Mouse (Mus musculus): ENCODE measurements around the gene Rack1. TPM values are rescaled to one million over a fixed set of nuclear protein-coding genes. Genes with fewer than 3 reads are reported as not detected.

The Rack1 gene
- polyA plus RNA-seq, 1 experiment from 2014 or later, result 351 TPM

DNA sequence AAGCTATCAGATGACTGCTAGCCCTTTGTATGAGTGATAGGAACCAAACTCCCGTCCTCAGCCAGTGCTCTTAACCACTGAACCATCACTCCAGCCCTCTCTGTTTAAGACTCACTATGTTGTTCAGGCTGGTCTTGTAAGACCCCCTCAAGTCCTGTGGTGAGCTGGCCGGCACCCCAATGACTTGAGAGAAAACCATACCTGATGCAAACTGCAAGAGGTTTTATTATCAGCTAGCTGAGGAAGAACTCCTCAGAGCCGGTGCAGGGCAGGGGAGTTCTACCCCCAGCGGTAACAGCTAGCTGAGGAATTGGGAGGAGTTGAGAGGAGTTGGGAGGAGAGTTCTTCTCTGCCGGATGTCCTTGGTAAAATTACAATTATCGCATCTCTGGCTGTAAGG is 27.8 kb downstream of the Rack1 start:
- Histone ChIP-seq H3K36me3 (ENCODE audit: control insufficient read depth, insufficient read depth, low read length) (no peaks in the 10 kb centered on the region), H3K9ac (ENCODE audit: low read depth, low read length) (no peak overlapping the region), H3K27ac (ENCODE audit: low read length) (no peak overlapping the region), H3K4me2 (ENCODE audit: low read length) (no peak overlapping the region), H3K4me1 (ENCODE audit: control insufficient read depth, insufficient read depth, low read length) (peaks cover 9% of the 10 kb centered on the region), H3K9me3 (replicated peaks; ENCODE audit: control insufficient read depth, low read length, poor library complexity, severe bottlenecking) (no peaks in the 10 kb centered on the region), H3K4me3 (ENCODE audit: low read depth, low read length) (no peak overlapping the region), H3K27me3 (ENCODE audit: control insufficient read depth, insufficient read depth, low read depth, low read length) (peaks cover 3% of the 10 kb centered on the region; the same call in 1 of the 2 replicates)
- ATAC-seq, result no peak
- 64% methylated on average over 6 of the region's 6 CpGs for WGBS

DNA sequence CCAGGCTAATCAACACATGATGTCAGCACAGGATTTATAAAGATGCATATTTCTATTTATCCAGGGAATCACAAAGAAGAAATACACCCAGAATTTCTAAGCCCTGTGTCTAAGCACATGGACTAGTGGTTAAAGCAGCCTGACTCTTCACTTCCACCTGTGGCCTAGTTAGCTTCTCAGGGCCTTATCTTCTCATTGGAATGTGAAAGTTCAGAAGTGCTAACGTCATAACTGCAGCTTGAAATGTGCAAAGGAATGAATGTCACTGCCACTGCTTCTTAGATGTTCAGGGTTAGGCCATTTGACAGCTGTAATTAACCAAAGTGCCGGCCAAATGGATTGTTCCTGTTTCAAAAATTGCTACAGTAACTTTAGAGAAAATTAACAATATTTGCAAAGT is 30.1 kb downstream of the Rack1 start:
- Histone ChIP-seq H3K4me1 (ENCODE audit: control insufficient read depth, insufficient read depth, low read length) (peaks cover 7% of the 10 kb centered on the region), H3K27me3 (ENCODE audit: control insufficient read depth, insufficient read depth, low read depth, low read length) (no peaks in the 10 kb centered on the region), H3K4me2 (ENCODE audit: low read length) (no peak overlapping the region), H3K36me3 (ENCODE audit: control insufficient read depth, insufficient read depth, low read length) (no peaks in the 10 kb centered on the region), H3K27ac (ENCODE audit: low read length) (no peak overlapping the region), H3K9ac (ENCODE audit: low read depth, low read length) (no peak overlapping the region), H3K4me3 (ENCODE audit: low read depth, low read length) (no peak overlapping the region), H3K9me3 (replicated peaks; ENCODE audit: control insufficient read depth, low read length, poor library complexity, severe bottlenecking) (no peaks in the 10 kb centered on the region)
- ATAC-seq, result no peak
- 78% methylated on average over 2 of the region's 2 CpGs for WGBS

DNA sequence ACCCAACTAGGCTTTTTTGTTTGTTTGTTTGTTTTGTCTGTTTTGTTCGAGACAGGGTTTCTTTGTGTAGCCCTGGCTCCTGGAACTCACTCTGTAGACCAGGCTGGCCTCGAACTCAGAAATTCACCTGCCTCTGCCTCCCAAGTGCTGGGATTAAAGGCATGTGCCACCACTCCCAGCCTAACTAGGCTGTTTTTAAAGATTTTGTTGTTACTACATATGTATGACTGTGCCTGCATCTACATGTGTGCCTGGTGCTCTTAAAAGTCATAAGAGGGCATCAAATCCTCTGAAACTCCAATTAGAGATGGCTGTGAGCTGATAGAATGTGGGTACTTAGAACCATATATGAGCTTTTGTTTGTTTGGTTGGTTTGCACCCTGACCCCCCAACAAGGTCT is 31.1 kb downstream of the Rack1 start:
- no peak overlapping the region for H3K27ac ChIP-seq (ENCODE audit: low read length)
- peaks cover 7% of the 10 kb centered on the region for H3K4me1 ChIP-seq (ENCODE audit: control insufficient read depth, insufficient read depth, low read length)
- no peaks in the 10 kb centered on the region for H3K9me3 ChIP-seq (replicated peaks; ENCODE audit: control insufficient read depth, low read length, poor library complexity, severe bottlenecking)
- no peaks in the 10 kb centered on the region for H3K36me3 ChIP-seq (ENCODE audit: control insufficient read depth, insufficient read depth, low read length)
- ATAC-seq, result no peak
- WGBS, result 78% methylated on average over 2 of the region's 2 CpGs
- H3K27me3 ChIP-seq (ENCODE audit: control insufficient read depth, insufficient read depth, low read depth, low read length), result no peaks in the 10 kb centered on the region; the same call in 1 of the 2 replicates
- no peak overlapping the region for H3K9ac ChIP-seq (ENCODE audit: low read depth, low read length)
- no peak overlapping the region for H3K4me2 ChIP-seq (ENCODE audit: low read length)
- H3K4me3 ChIP-seq (ENCODE audit: low read depth, low read length), result no peak overlapping the region

DNA sequence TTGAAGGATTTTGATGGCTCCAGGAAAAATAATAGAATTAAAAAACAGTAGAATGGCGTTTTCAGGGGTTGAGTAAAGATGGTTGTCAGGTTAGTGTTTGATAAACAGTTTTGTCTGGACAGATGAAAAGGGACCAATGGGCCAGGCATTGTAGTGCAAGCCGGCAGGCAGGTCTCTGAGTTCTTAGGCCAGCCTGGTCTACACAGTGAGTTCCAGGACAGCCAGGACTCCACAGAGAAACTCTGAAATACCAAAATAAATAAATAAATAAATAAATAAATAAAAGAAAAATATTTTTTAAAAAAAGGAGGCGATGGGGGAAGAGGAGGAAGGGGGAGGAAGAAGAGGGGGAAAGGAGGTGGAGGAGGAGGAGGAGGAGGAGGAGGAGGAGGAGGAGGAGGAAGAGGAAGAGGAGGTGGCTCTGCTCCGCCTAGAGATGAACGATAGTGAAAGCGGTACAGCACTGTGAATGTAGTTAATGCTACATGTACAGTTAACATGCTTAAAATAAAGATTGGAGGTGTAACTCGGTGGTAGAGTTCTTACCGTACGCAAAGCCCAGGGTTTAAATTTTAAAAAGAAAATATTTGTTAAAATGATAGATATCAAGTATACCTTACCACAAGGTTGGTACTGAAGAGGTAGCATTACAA is 33.1 kb downstream of the Rack1 start:
- Histone ChIP-seq H3K9me3 (replicated peaks; ENCODE audit: control insufficient read depth, low read length, poor library complexity, severe bottlenecking) (no peaks in the 10 kb centered on the region), H3K4me2 (ENCODE audit: low read length) (peak overlapping the region; percentile 68), H3K4me3 (ENCODE audit: low read depth, low read length) (peak overlapping the region; percentile 62; the same call in 1 of the 2 replicates), H3K27ac (ENCODE audit: low read length) (no peak overlapping the region), H3K4me1 (ENCODE audit: control insufficient read depth, insufficient read depth, low read length) (0 out of 2 replicates have a peak, but pooled peaks cover 4% of the 10 kb centered on the region), H3K9ac (ENCODE audit: low read depth, low read length) (no peak overlapping the region), H3K27me3 (ENCODE audit: control insufficient read depth, insufficient read depth, low read depth, low read length) (no peaks in the 10 kb centered on the region; the same call in 1 of the 2 replicates), H3K36me3 (ENCODE audit: control insufficient read depth, insufficient read depth, low read length) (no peaks in the 10 kb centered on the region)
- 38% methylated on average over 8 of the region's 9 CpGs for WGBS
- no peak for ATAC-seq

DNA sequence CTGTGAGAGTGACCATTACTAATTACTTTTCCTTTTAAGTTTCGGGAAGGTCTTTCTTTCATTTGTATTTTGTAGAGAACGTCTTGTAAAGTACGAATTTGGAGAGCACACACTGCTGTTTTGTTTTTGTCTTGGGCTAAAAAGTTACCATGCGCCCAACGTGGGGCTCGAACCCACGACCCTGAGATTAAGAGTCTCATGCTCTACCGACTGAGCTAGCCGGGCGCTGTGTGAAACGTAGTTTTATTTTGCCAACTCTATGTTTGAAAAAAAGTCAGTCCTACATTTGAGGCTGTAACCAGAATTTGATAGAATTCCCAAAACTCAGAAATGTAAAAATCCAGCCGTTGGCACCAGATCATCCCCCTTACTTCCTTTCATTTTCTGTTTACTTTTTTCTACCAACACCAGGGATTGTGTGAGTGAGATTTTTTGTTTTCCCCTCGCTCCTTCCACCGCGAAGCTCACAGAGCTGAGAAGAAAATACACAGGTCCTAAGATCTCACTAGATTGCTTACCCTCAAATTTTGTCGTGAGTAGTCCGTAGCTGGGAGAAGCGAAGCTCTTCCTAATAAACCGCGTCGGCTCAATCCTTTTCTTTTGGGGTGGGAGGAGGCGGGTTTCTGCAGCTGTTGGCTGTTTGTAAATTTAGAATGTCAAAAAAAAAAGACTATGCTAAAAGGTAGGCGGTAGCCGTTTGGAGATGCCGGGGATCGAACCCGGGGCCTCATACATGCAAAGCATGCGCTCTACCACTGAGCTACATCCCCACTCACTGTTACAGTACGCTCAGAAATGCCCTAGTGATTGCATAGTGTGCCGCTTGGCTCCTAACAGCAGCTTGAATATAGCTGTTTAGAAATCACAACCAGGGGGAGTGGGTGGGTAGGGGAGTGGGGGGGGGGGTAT is 33.9 kb downstream of the Rack1 start:
- peak; percentile 88 for ATAC-seq
- Histone ChIP-seq H3K4me2 (ENCODE audit: low read length) (peak overlapping the region; percentile 68), H3K4me1 (ENCODE audit: control insufficient read depth, insufficient read depth, low read length) (peaks cover 9% of the 10 kb centered on the region), H3K27ac (ENCODE audit: low read length) (peak overlapping the region; percentile 81), H3K36me3 (ENCODE audit: control insufficient read depth, insufficient read depth, low read length) (no peaks in the 10 kb centered on the region), H3K27me3 (ENCODE audit: control insufficient read depth, insufficient read depth, low read depth, low read length) (no peaks in the 10 kb centered on the region; the same call in 1 of the 2 replicates), H3K9me3 (replicated peaks; ENCODE audit: control insufficient read depth, low read length, poor library complexity, severe bottlenecking) (no peaks in the 10 kb centered on the region), H3K9ac (ENCODE audit: low read depth, low read length) (peak overlapping the region; percentile 66), H3K4me3 (ENCODE audit: low read depth, low read length) (peak overlapping the region; percentile 62)
- under 1% methylated on average over 30 of the region's 30 CpGs for WGBS

DNA sequence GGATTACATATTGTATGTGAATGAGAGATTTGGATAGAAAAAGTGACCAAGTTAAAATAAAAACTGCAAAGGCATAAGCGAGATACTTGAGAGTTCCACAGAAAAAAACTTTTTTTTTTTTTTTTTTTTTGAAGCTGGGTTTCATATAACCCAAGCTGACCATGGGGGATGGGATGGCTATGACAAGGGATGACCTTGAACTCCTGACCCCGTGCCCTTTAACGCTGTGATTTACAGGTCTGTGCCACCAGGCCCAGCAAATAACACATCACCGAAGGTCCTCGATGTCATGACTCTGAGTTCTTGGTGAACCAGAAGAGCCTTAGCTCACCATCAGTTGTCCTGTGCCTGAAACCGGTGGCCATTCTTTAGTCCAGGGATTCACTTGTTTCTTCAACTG is 35.8 kb downstream of the Rack1 start:
- Histone ChIP-seq H3K36me3 (ENCODE audit: control insufficient read depth, insufficient read depth, low read length) (no peaks in the 10 kb centered on the region), H3K4me3 (ENCODE audit: low read depth, low read length) (no peak overlapping the region), H3K27ac (ENCODE audit: low read length) (no peak overlapping the region), H3K4me1 (ENCODE audit: control insufficient read depth, insufficient read depth, low read length) (peaks cover 9% of the 10 kb centered on the region), H3K9me3 (replicated peaks; ENCODE audit: control insufficient read depth, low read length, poor library complexity, severe bottlenecking) (no peaks in the 10 kb centered on the region), H3K27me3 (ENCODE audit: control insufficient read depth, insufficient read depth, low read depth, low read length) (no peaks in the 10 kb centered on the region; the same call in 1 of the 2 replicates), H3K9ac (ENCODE audit: low read depth, low read length) (no peak overlapping the region), H3K4me2 (ENCODE audit: low read length) (no peak overlapping the region)
- no peak for ATAC-seq
- 82% methylated on average over 6 of the region's 6 CpGs for WGBS

DNA sequence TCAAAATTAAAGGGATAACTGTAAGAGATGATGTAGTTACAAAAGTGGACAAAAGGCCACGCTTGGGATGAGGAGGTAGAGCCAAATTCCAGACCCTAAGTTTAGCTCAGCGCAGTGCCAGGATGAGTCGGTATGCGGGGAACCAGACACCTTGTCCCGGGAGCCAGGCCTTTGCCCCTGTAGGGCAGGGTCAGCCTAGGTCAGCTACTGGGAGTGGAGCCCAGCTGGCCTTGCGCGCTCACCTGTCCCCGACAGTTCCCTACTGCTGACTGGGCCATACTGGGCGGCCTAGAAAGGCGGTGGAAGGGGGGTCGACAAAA is 36.8 kb downstream of the Rack1 start:
- H3K4me2 ChIP-seq (ENCODE audit: low read length), result peak overlapping the region; percentile 81
- ATAC-seq, result no peak
- peak overlapping the region; percentile 70 for H3K9ac ChIP-seq (ENCODE audit: low read depth, low read length)
- 5% methylated on average over 11 of the region's 11 CpGs for WGBS
- H3K27ac ChIP-seq (ENCODE audit: low read length), result peak overlapping the region; percentile 51; the same call in 1 of the 2 replicates
- no peaks in the 10 kb centered on the region for H3K36me3 ChIP-seq (ENCODE audit: control insufficient read depth, insufficient read depth, low read length)
- peaks cover 9% of the 10 kb centered on the region for H3K4me1 ChIP-seq (ENCODE audit: control insufficient read depth, insufficient read depth, low read length)
- H3K9me3 ChIP-seq (replicated peaks; ENCODE audit: control insufficient read depth, low read length, poor library complexity, severe bottlenecking), result no peaks in the 10 kb centered on the region
- H3K4me3 ChIP-seq (ENCODE audit: low read depth, low read length), result peak overlapping the region; percentile 64
- no peaks in the 10 kb centered on the region; the same call in 1 of the 2 replicates for H3K27me3 ChIP-seq (ENCODE audit: control insufficient read depth, insufficient read depth, low read depth, low read length)

DNA sequence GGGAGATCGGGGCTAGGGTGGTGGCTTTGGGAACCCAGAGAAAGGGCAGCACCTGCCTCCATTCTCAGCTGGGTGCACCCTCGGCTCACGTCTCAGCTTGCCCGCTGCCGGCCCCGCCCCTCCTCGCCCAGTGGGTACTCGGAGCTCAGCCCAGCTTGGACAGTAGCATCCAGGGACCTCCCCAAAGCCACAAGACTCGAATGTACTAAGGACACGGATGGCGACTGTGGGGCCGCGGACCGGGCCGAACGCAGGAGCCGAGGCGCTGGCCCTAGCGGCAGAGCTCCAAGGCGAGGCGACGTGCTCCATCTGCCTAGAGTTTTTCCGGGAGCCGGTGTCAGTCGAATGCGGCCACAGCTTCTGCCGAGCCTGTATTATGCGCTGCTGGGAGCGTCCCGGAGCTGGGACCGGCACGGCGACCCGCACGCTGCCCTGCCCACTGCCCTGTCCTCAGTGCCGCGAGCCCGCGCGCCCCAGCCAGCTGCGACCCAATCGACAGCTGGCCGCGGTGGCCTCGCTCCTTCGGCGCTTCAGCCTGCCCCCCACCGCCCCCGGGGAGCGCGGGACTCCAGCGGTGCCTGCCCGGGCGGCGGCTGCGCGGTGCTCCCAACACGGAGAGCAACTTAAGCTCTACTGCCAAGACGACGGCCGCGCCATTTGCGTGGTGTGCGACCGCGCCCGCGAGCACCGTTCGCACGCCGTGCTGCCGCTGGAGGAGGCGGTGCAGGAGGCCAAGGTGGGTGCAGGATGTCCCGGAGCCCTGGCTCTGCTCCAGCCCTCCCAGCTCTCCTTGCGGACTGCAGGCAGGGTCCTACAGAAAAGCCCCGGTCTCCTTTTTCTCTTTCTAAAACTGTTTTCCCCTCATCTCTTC is 37.4 kb downstream of the Rack1 start:
- Histone ChIP-seq H3K27ac (ENCODE audit: low read length) (peak overlapping the region; percentile 51), H3K9me3 (replicated peaks; ENCODE audit: control insufficient read depth, low read length, poor library complexity, severe bottlenecking) (no peaks in the 10 kb centered on the region)

More for the DNA sequence above, 37.4 kb downstream of the Rack1 start:
- no peaks in the 10 kb centered on the region for H3K36me3 ChIP-seq (ENCODE audit: control insufficient read depth, insufficient read depth, low read length)
- peak overlapping the region; percentile 81 for H3K4me2 ChIP-seq (ENCODE audit: low read length)
- no peaks in the 10 kb centered on the region; the same call in 1 of the 2 replicates for H3K27me3 ChIP-seq (ENCODE audit: control insufficient read depth, insufficient read depth, low read depth, low read length)
- ATAC-seq, result peak; percentile 36
- WGBS, result under 1% methylated on average over 77 of the region's 77 CpGs
- peak overlapping the region; percentile 64 for H3K4me3 ChIP-seq (ENCODE audit: low read depth, low read length)
- H3K4me1 ChIP-seq (ENCODE audit: control insufficient read depth, insufficient read depth, low read length), result peaks cover 9% of the 10 kb centered on the region
- H3K9ac ChIP-seq (ENCODE audit: low read depth, low read length), result peak overlapping the region; percentile 70

Data from midbrain, embryonic 16.5 days (tissue).